Mouse (Mus musculus): Measurements from ENCODE around the gene Zfp97.
"Not testable (repeated sequence)": the region's sequence is repeated elsewhere in the genome, so short reads cannot be mapped to it uniquely, and the experiment has no call there.

Zfp97 gene

DNA sequence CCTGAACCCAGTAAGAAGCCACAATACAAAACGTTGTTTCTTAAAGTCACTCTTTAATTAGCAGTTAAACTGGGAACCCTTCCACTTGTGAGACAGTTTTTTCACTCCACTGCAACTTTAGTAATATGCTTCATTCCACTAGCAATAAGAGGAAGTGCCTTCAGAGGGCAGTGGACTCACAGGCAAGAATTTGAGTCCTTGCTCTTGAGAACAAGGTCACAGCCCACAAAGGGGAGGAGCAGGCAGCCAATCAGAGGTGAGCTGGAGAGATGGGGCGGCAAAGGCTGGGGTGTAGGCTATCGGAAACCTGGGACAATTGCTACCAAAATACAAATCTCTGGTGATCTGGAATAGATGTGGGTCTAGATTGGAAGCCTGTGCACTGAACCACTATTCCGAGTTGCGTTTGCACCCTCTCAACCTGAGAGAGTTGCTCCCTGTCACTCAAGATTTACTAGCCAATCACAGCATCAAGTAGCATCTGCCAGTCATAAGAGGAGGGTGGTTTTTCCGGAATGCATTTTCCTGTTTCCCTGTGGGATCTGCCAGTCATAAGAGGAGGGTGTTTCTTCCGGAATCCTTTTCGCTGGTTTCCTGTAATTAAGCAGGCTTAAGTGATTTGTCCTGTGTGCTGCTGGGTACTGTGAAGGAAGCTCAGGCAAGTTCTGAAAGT is at the start of gene Zfp97:
Gene Zfp97, plus strand, starts transcription at position 586 of the 673 bp plus-strand sequence.
- not testable (repeated sequence) for DNase-seq (ENCODE audit: low spot score)

DNA sequence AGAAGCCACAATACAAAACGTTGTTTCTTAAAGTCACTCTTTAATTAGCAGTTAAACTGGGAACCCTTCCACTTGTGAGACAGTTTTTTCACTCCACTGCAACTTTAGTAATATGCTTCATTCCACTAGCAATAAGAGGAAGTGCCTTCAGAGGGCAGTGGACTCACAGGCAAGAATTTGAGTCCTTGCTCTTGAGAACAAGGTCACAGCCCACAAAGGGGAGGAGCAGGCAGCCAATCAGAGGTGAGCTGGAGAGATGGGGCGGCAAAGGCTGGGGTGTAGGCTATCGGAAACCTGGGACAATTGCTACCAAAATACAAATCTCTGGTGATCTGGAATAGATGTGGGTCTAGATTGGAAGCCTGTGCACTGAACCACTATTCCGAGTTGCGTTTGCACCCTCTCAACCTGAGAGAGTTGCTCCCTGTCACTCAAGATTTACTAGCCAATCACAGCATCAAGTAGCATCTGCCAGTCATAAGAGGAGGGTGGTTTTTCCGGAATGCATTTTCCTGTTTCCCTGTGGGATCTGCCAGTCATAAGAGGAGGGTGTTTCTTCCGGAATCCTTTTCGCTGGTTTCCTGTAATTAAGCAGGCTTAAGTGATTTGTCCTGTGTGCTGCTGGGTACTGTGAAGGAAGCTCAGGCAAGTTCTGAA is 57.7 kb downstream of the Zfp97 start:
- DNase-seq (ENCODE audit: low spot score): not testable (repeated sequence)

DNA sequence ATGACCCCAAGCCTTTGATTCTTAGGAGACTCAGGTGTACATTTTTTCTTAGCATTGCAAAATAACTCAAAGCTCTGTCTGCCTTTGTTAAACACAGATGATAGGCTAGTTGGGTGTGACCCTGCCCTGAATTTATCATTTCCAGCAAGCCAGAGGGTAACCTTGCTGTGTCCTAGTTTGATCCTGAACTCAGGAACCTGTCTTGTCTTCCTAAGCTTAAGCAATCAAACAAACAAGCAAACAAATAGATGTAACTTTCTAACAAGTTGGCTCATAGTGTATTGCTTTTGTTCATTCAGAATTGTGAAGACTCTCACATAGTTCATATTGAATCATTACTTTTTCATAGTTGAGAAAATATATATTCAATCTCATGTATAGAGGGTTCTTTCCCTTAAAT is 73.5 kb downstream of the Zfp97 start:
- DNase-seq (ENCODE audit: low spot score): not testable (repeated sequence)

DNA sequence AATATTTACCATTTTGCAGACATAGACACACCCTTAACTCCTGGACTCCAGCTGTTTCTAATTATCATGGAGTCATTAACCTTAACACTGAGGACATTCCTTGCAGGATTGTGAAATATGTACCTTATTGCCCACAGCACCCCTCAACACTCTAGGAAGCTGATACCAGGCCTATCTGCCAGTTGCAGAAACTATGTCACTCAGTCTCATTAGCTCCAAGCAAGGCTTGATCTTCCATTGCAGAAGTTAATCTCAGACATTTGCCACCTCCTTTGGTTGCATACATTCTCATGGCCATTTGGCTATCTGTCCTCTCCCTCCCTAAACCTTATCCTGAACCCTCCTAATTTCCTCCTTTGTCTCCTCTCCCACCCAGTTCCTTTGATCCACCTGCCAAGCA is 74.0 kb downstream of the Zfp97 start:
- DNase-seq (ENCODE audit: low spot score): no peak

DNA sequence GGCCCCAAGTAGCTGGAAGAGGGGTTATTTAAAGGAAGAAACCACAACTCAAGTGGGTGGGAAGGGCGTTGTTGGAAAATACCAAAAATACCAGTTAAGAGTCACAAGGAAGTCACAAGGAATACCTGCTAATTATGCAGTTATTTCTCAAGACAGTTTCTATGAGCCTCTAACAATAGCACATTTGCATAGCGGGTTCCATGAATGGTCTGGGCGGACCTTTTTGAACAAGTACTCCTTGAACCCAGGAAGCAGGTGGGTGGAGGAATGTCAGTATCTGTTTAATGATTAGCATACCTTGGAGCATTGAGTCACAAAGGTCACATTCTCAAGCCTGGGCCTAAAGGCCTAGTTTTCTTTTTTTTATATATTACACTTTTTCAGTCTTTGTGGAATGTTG is 74.9 kb downstream of the Zfp97 start:
- not testable (repeated sequence) for DNase-seq (ENCODE audit: low spot score)
